Mouse (Mus musculus) left cerebral cortex, postnatal 36 days (tissue): ENCODE data around the gene Slc35f6. TPM values are rescaled to one million over a fixed set of nuclear protein-coding genes. Genes with fewer than 3 reads are reported as not detected.
"Not testable (repeated sequence)": the region's sequence is repeated elsewhere in the genome, so short reads cannot be mapped to it uniquely, and the experiment has no call there.

ENCODE experiments used
- DNase-seq, 2 experiments: peaks; one replicate each; pipeline ENCODE4 v3.0.0; 2021 to 2022; ENCODE audit warnings: low spot score in 2 of 2, mixed read lengths in 1 of 2
- intact Hi-C: fragments of 180-260 bp; cut with DNase I; formaldehyde crosslinking; loops from one replicate; pipeline ENCODE4 v1.15.1; 2025
- total RNA-seq, 2 experiments: library from RNA; stranded (reverse); gene quantifications; 2 replicates each; pipeline ENCODE4 v1.2.3; 2021

Gene Slc35f6
- total RNA-seq, 2 experiments from 2014 or later: 38.5 to 38.7 TPM

DNA sequence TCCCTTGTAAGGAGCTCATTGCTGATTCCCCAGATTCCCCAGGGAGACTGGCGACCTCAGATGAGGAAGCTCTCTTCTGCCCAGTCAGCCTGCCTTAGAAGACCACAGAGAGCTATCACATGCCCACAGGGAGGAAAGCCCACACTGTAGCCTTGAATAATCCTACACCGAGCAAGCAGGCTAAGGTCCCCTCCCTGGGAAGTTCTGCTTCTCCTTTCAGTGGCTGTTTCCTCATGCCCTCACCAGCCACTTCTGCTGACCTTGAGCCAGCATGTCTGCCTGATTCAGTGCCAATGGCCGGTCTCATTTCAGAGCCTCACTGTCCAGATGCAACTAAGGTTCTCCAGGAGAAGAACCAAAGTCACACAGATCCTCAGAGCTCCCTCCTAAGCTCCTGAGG, 3.0 kb downstream of the Slc35f6 start:
- intact Hi-C loops: no loop called here
- no peak for DNase-seq

- intact Hi-C loops: no loop called here
- no peak for DNase-seq
These were observed 3.8 kb downstream of the Slc35f6 start for GRCm38 (mm10) chr5:30651554-30651953.

DNA sequence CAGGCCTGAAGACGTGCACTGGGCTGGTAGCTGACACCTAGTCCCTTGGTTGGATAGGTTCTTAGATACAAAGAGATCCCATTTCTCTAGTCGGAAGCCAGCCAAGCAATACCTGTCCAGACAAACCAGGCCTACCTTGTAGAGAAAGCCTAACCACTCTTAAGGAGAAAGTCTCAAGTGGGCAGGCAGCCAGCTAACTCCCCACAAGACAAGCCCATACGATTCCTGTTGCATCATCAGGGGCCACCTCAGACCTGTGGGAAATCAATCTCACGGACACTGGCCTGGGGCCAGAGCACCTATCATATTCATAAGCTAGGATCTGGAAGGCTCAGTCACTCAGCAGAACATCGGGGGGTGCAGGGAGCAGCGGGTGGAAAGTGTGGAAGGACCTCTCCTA, 5.5 kb downstream of the Slc35f6 start:
- no peak for DNase-seq
- intact Hi-C loops: no loop called here

- no peak for DNase-seq
- intact Hi-C loops: no loop called here
These were observed 7.3 kb downstream of the Slc35f6 start for GRCm38 (mm10) chr5:30655042-30655441.

DNA sequence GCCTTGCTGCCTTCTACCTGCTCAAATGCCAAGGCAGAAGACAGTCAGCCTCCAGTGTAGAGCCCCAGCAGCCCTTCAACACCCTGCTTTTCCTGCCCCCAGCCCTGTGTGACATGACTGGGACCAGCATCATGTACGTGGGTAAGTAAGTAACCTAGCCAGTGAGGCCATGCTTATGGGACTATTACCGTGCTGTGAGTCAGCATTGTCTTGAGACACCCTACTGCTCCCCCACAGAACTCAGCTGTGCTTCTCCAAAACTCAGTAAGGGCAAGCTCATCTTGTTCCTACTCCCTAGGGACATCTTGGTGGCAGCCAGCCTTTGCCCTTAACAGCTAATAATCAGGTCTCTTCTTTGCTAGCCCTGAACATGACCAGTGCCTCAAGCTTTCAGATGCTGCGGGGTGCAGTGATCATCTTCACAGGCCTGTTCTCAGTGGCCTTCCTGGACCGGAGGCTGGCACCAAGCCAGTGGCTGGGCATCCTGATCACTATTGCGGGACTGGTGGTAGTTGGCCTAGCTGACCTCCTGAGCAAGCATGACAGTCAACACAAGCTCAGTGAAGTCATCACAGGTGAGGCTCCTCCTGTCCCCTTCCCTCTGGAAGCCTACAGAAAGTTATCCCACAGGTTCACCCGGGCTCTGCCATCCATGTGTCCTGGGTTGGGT, 7.9 kb downstream of the Slc35f6 start:
- intact Hi-C loops: no loop called here
- no peak for DNase-seq

DNA sequence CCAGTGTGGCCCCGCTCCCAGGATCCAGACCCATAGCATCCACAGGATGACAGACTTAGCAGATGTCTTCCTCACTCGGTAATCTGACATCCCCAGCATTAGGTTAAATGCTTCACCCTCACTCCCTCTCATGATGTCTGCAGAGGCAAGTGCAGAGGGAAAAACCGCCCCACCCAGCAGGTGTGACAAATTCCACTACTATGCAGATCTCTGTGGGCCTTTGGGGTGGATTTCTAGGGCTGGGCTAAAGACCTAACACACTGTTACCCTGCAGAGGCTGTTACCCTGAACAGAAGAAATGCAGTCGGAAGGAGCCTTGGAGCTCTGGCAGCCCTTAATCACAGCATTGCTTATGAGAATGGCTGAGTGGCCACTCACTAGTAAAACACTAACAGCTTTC, 11.3 kb downstream of the Slc35f6 start:
- DNase-seq: no peak
- intact Hi-C loops: no loop called here

- intact Hi-C loops: no loop called here
- DNase-seq: no peak
These were observed 12.5 kb downstream of the Slc35f6 start for GRCm38 (mm10) chr5:30660278-30660677.

DNA sequence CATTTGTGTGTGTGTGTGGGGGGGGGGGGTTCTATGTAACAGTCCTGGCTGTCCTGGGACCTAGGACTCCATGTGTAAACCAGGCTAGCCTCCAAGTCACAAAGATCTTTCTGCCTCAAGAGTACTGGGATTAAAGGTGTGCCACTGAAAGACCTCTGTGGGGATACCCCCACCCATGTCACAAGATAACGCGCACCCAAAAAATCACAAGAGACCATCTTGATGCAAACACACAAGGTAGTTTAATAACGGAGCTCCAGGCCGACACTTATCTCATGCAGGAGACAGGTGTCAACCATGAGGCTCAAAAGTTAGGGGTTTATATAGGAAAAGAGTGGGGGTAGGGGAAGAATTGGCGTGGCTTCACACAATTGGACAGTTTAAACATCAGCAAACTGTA, 13.1 kb downstream of the Slc35f6 start:
- intact Hi-C loops: no loop called here

GRCm38 (mm10) chr5:30665360-30665759, 17.6 kb downstream of the Slc35f6 start:
- intact Hi-C loops: no loop called here

More for the DNA sequence above, 13.1 kb downstream of the Slc35f6 start:
- no peak for DNase-seq

DNA sequence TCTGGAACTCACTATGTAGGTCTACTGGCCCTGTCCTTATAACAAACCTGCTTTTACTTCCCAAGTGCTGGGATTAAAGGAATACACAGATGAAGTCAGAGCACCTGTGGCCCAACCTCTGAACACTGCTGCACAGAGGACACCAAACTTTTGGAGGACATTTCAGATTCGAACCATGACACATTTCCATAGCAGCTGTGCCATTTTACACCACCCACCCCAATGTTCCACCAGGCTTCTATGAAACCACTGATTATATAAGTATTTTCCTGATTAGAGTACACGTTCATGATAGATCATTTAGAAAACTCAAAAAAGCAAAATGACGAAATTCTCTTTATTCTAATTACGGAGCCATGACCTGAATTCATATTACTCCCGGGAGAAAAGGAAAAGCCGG, 18.2 kb downstream of the Slc35f6 start:
- intact Hi-C loops: no loop called here
- DNase-seq: peak in 1 of 2 experiments; percentile 57

More at GRCm38 (mm10) chr5:30665360-30665759, 17.6 kb downstream of the Slc35f6 start:
- DNase-seq: no peak

- intact Hi-C loops: no loop called here
- peak; percentile 83 to 86 for DNase-seq
These were observed 18.9 kb downstream of the Slc35f6 start, which contains the start of gene Cenpa for GRCm38 (mm10) chr5:30666391-30667195. TSS of gene Cenpa (plus strand) at chr5:30666777.

DNA sequence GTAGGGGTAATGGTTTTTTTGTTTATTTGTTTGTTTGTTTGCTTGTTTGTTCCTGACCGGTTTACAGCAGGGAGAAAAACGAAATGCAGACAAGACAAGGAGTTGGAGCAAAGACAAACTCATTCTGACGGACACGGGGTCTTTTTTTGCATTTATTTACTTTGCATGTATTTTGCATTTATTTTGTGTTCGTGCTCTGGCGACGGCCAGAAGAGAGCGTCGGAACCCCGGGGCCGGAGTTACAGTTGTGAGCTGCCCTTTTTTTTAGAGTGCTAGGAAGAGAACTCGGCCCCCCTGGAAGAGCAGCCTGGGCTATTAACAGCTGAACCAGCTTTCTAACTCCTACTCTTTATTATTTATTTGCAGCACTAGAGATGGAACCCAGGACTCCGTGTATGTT, 19.5 kb downstream of the Slc35f6 start:
- DNase-seq: no peak
- intact Hi-C loops: no loop called here

GRCm38 (mm10) chr5:30667686-30668085, 20.0 kb downstream of the Slc35f6 start:
- DNase-seq: no peak
- intact Hi-C loops: no loop called here

DNA sequence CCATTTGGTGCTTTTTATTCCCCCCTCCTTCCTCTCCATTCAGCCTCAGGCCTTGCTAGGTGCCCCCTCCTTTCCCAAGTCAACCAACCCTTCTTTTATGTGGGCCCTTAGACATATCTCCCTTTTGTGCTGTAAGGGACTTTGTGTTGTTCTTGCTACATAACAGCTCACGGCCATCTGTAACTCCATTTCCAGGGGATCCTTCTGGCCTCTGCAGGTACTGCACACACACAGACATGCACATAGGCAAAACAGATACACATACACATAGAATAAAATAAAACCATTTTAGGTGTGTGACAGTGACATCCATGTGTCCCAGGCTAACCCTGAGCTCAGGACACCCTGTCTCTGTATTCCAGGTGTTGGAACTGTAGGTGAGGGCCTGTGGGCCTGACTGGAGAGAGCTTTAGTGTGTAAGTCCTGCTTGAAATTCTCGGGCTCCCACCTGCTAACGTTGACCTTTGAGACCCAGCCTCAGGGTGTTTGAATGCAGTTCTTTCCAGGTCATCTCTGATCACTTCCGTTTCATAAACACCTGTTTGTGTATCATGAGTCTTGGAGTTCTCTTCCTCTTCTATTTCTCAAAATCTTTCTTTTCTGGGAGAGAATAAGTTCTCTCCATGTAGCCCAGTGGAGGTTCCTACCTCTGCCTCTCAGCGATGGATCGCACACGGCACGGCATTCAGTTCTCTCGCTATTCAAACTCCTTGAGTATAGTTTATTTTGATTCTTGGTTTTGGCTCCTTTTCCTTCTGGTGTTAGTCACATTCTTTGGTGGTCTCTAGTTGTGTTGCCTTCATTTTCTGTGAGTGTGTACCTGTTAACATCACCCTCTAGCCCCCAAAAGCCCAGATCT, 21.1 kb downstream of the Slc35f6 start:
- no peak for DNase-seq
- intact Hi-C loops: no loop called here

DNA sequence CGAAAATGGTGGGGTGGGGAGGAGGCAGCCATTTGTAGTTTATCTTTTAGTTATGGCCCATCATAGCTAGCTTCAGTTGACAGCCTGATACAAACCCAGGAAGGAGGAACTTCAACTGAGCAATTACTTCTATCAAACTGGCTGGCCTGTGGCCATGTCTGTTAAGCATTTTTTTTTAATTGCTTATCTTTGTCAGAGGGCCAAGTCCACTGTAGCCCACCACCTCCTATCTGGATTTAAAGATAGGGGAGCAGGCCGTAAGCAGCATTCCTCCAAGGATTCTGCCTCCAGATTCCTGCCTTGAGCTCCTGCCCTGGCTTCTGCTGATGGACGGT, 21.7 kb downstream of the Slc35f6 start:
- intact Hi-C loops: no loop called here
- no peak for DNase-seq

- no peak for DNase-seq
- intact Hi-C loops: no loop called here
These were observed 22.4 kb downstream of the Slc35f6 start for GRCm38 (mm10) chr5:30670091-30670490.

DNA sequence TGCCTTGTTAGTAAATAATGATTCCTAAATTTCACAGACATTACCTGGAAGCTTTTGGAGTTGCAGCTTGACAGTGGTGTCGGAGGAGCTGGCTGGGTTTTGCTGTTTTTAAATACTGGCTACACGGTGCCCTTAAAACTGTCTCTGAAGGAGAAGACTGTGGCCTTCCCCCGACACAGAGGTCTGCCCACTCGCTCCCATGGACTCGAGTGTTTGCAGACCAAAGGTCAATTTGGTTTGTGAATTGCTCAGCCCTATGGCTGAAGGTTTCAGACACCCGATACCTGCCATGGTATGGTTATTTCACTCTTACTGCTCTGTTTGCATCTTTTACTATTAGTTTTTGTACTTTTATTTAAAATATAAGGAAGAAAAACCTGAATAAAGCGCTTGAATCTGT, 26.3 kb downstream of the Slc35f6 start:
- intact Hi-C loops: no loop called here
- DNase-seq: no peak

DNA sequence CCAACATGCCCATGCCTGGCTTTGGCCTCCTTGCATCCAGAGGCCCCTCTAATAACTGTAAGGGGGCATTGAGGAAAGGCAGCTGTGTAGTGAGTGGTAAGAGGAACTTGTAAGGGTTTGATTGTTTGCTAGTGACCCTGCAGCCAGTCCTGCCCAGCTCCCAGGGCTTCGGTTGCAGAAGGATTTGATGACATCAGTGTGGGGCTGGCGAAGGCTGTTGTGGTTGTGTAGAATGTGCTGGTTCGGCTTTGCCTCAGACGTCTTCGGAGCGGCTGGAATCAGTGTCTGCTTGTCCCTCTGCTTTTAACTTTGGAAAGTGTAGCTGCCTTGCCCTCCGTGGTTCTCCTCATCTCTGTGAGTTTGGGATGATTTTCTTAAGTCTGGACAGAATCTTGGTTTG, 29.1 kb downstream of the Slc35f6 start:
- no peak for DNase-seq

GRCm38 (mm10) chr5:30678069-30678468, 30.3 kb downstream of the Slc35f6 start:
- intact Hi-C loops, DNase-seq: not testable (repeated sequence)

More for the DNA sequence above, 29.1 kb downstream of the Slc35f6 start:
- intact Hi-C loops: no loop called here

- DNase-seq: no peak
- intact Hi-C loops: no loop called here
These were observed 31.1 kb downstream of the Slc35f6 start for GRCm38 (mm10) chr5:30678722-30679296.
